Mouse (Mus musculus) bone marrow macrophage, adult 2 months (primary cell): ENCODE measurements around the gene Edc4.

Source experiments
- CTCF ChIP-seq: IDR thresholded peaks from 2 replicates; pipeline ENCODE4 v1.5.1; 2012; ENCODE audit warnings: low read depth, mild to moderate bottlenecking, low read length, moderate library complexity
- POLR2A ChIP-seq: IDR thresholded peaks from 2 replicates; pipeline ENCODE4 v1.6.1; 2012; ENCODE audit warnings: mild to moderate bottlenecking, low read depth, low read length, borderline replicate concordance

GRCm38 (mm10) chr8:105932525-105932924 lies 51.8 kb downstream of the Edc4 start:
- TF ChIP-seq POLR2A (no peak), CTCF (no peak)
